Mouse (Mus musculus) megakaryocyte, embryonic 14.5 days (primary cell): ENCODE results near the gene Kctd18.

Experiments
- FLI1 ChIP-seq: IDR thresholded peaks from 2 replicates; pipeline ENCODE4 v1.6.1; 2012; ENCODE audit warnings: low read length, inconsistent platforms, mixed read lengths
- GATA1 ChIP-seq: IDR thresholded peaks from 3 replicates; pipeline ENCODE4 v1.6.1; 2012; ENCODE audit warnings: mixed read lengths, low read length, inconsistent platforms, borderline replicate concordance

DNA sequence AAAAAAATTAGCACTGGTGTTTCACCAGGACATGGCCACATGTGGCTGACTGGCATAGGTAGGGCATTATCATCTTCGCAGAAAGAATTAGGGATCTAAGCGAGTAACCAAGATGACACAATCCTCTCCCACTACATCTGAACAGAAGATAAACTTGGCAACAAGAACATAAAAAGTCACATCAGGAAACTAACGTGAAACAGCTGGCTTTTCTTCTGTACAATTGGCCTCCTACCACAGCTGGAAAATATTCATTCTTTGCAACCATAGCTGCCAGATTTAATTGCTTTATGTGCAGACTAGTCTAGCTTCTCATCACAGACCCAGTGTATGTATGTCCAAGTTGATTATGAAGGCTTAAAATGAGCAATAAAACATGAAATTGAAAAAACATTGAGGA lies 112.8 kb downstream of the Kctd18 start:
- TF ChIP-seq GATA1 (no peak), FLI1 (no peak)
